Mouse (Mus musculus) kidney, embryonic 14.5 days (tissue): ENCODE results near the gene Tanc2. TPM values are rescaled to one million over a fixed set of nuclear protein-coding genes. Genes with fewer than 3 reads are reported as not detected.

Experiments
- ATAC-seq: fragments of 200-750 bp; cut with Nextera tagmentation; 2 replicates; pipeline ENCODE4 v1.8.0; 2017; ENCODE audit warnings: moderate number of reproducible peaks, mild to moderate bottlenecking, moderate TSS enrichment, moderate library complexity; ENCODE audit not compliant: low FRiP score, low TSS enrichment
- H3K27ac ChIP-seq: fragments of 300-500 bp; sonication (generic); 2 replicates; pipeline ENCODE4 v1.5.1; 2014; ENCODE audit warnings: low read depth, mild to moderate bottlenecking, low read length, moderate library complexity, mixed read lengths
- H3K27me3 ChIP-seq: fragments of 300-500 bp; sonication (generic); 2 replicates; pipeline ENCODE4 v1.6.1; 2014; ENCODE audit warnings: mild to moderate bottlenecking, low read length; ENCODE audit not compliant: control insufficient read depth, insufficient read depth
- H3K36me3 ChIP-seq: fragments of 300-500 bp; sonication (generic); 2 replicates; pipeline ENCODE4 v1.6.1; 2014; ENCODE audit warnings: low read length, mixed read lengths; ENCODE audit not compliant: control insufficient read depth, insufficient read depth
- H3K4me1 ChIP-seq: fragments of 300-500 bp; sonication (generic); 2 replicates; pipeline ENCODE4 v1.6.1; 2014; ENCODE audit warnings: low read length, mixed read lengths; ENCODE audit not compliant: control insufficient read depth, insufficient read depth
- H3K4me2 ChIP-seq: fragments of 300-500 bp; sonication (generic); replicated peaks from 2 replicates; pipeline ENCODE4 v1.6.1; 2014; ENCODE audit warnings: low read depth, mild to moderate bottlenecking, low read length
- H3K4me3 ChIP-seq: fragments of 300-500 bp; sonication (generic); 2 replicates; pipeline ENCODE4 v1.5.1; 2014; ENCODE audit warnings: mild to moderate bottlenecking, low read length
- H3K9ac ChIP-seq: fragments of 300-500 bp; sonication (generic); 2 replicates; pipeline ENCODE4 v1.6.1; 2014; ENCODE audit warnings: low read depth, mild to moderate bottlenecking, low read length, moderate library complexity
- H3K9me3 ChIP-seq: fragments of 300-500 bp; sonication (generic); 2 replicates; pipeline ENCODE4 v1.6.1; 2016; ENCODE audit warnings: low read length; ENCODE audit not compliant: control insufficient read depth
- WGBS: fragments of 180-500 bp; shearing (Covaris S2); extraction: QIAGEN DNeasy Blood & Tissue Kit; methylation state at CpG from one replicate; pipeline ENCODE4 v1.1.7; 2014; 5-methylcytosine and 5-hydroxymethylcytosine counted together
- polyA plus RNA-seq: library from polyadenylated mRNA; unstranded; fragments of >200 nt; fragmentation: Nextera tagmentation; extraction: Ambion mirVana; gene quantifications from 2 replicates; pipeline ENCODE4 v1.2.1, GENCODE M21; 2014

Tanc2 gene
- polyA plus RNA-seq, 1 experiment from 2014 or later, result 10.7 TPM

DNA sequence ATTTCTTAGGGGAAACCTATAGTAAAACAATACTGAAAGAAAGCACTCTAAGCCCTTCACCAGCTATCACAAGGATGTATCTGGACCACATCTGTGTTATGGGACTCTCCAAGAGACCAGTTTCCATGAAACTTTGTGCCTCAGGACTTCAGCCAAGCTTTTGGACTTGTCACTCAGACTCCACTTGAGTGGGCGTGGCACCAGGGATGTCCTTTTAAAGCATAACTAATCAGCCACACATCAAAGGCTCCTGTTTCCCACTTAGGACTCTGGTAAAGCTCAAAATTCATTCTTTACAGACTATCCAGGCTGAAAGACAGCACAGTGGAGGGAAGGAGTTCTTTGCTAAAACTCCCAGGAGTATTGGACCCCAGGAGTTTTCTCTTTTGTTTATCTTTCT lies 89.2 kb downstream of the Tanc2 start:
- WGBS, result 76% methylated on average over 1 of the region's 1 CpGs
- no peak overlapping the region for H3K4me3 ChIP-seq
- no peaks in the 10 kb centered on the region for H3K36me3 ChIP-seq

DNA sequence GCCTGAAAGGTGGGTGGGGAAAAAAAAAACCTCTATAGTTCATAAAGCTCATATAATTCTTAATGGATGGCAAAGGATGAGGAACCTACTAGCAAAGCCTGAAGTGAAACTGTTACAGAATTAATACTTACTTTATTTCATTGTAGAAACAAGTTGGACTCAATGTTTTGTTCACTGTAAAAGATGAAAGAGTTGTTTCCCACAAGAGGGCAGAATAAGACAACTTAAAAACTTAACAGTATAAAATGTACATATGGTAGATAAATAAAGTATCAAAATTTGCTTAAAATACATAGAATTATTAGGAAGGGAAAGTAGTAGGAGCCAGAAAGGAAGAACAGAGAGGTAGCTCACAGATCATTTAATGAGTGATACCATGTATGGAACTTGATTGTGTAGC lies 95.0 kb downstream of the Tanc2 start:
- H3K9ac ChIP-seq, result no peak overlapping the region
- H3K27me3 ChIP-seq, result no peaks in the 10 kb centered on the region
- H3K36me3 ChIP-seq, result no peaks in the 10 kb centered on the region
- H3K27ac ChIP-seq, result no peak overlapping the region
- H3K4me3 ChIP-seq, result no peak overlapping the region
- no peaks in the 10 kb centered on the region for H3K9me3 ChIP-seq
- H3K4me2 ChIP-seq, result no peak overlapping the region
- no peak for ATAC-seq
- H3K4me1 ChIP-seq, result no peaks in the 10 kb centered on the region

More for the DNA sequence above, 89.2 kb downstream of the Tanc2 start:
- Histone ChIP-seq H3K27me3 (no peaks in the 10 kb centered on the region), H3K9ac (no peak overlapping the region), H3K27ac (no peak overlapping the region), H3K9me3 (no peaks in the 10 kb centered on the region), H3K4me2 (no peak overlapping the region), H3K4me1 (no peaks in the 10 kb centered on the region)
- no peak for ATAC-seq

DNA sequence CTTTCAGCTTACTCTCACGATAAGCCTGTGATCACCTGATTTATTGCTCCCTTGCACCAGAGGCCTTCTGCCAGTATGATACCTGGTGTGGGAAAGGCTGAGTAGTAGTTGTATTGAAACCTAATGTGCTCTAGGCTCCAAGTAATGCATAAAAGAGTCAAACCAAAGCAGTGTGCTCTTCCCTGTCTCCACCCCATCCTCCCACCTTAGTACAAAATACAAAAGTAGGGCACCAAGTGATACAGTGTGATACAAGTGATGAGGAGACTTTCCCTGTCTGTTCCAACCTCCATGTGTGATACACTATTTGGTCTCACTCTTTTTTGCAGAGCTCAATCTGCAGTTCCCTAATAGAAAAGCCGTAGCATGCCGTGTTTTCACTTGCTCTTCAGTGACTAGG lies 110.7 kb downstream of the Tanc2 start:
- no peak for ATAC-seq
- H3K9ac ChIP-seq, result no peak overlapping the region
- no peaks in the 10 kb centered on the region for H3K36me3 ChIP-seq
- H3K27me3 ChIP-seq, result no peaks in the 10 kb centered on the region
- 0 out of 2 replicates have a peak, but pooled peaks cover 2% of the 10 kb centered on the region for H3K4me1 ChIP-seq
- H3K27ac ChIP-seq, result no peak overlapping the region
- WGBS, result 30% methylated on average over 3 of the region's 3 CpGs
- no peak overlapping the region for H3K4me3 ChIP-seq
- H3K4me2 ChIP-seq, result no peak overlapping the region
- no peaks in the 10 kb centered on the region for H3K9me3 ChIP-seq

GRCm38 (mm10) chr11:105719660-105720059 lies 129.9 kb downstream of the Tanc2 start:
- 44% methylated on average over 1 of the region's 1 CpGs for WGBS

DNA sequence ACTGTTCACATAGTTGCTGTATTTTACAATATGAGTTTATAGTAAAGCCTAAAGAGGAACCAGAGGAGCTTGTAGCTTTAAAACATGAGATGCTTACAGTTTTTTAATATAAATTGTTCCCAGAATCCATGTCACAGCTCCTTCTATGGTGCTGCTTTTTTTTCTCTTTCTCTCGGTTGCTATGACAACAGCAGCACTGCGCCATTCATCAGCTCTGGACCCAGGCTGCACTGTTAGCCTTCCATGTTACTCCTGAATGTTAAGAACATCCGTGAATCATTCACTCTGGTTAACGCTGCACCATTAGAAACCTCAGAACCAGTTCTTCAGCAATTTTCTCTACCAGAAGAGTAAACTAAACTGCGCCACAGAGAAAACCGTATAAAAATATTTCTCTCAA lies 141.8 kb downstream of the Tanc2 start:
- 77% methylated on average over 6 of the region's 6 CpGs for WGBS
- H3K4me1 ChIP-seq, result no peaks in the 10 kb centered on the region

More at GRCm38 (mm10) chr11:105719660-105720059, 129.9 kb downstream of the Tanc2 start:
- H3K9me3 ChIP-seq, result no peaks in the 10 kb centered on the region
- no peak for ATAC-seq
- no peaks in the 10 kb centered on the region for H3K36me3 ChIP-seq
- no peak overlapping the region for H3K9ac ChIP-seq
- H3K27me3 ChIP-seq, result no peaks in the 10 kb centered on the region
- no peak overlapping the region for H3K27ac ChIP-seq
- no peak overlapping the region for H3K4me2 ChIP-seq
- no peaks in the 10 kb centered on the region for H3K4me1 ChIP-seq
- no peak overlapping the region for H3K4me3 ChIP-seq

DNA sequence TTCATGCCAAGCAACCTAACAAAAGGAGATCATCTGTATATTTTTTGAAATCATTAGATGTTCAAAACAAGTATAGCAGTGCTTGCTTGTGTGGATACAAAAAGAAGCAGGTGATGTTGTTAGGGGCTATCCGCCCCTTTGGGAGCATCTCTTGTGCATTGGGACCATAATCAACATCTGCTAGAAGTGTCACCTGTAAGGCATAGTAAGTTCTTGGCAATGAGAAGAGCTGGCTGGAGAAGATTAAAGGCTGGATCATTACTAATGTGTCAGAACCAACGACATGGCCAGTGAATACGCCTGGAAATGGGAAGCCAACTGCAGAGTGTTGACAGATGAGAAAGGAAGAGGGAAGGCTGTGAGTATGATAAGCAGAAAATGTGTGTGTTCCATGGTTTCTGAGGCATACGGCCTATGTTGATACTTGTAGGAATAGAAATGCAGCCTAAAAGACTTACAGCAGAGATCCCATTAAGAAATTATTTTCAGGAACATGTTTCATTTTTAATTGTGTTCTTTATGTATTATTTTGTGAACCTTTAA lies 142.3 kb downstream of the Tanc2 start:
- H3K9me3 ChIP-seq, result no peaks in the 10 kb centered on the region
- H3K4me2 ChIP-seq, result no peak overlapping the region
- H3K27ac ChIP-seq, result no peak overlapping the region
- WGBS, result 64% methylated on average over 4 of the region's 4 CpGs
- H3K4me1 ChIP-seq, result no peaks in the 10 kb centered on the region
- H3K36me3 ChIP-seq, result no peaks in the 10 kb centered on the region
- H3K27me3 ChIP-seq, result no peaks in the 10 kb centered on the region
- no peak overlapping the region for H3K9ac ChIP-seq
- no peak overlapping the region for H3K4me3 ChIP-seq
- no peak for ATAC-seq

More for the DNA sequence above, 141.8 kb downstream of the Tanc2 start:
- Histone ChIP-seq H3K27ac (no peak overlapping the region), H3K36me3 (no peaks in the 10 kb centered on the region), H3K4me2 (no peak overlapping the region), H3K9ac (no peak overlapping the region), H3K9me3 (no peaks in the 10 kb centered on the region), H3K27me3 (no peaks in the 10 kb centered on the region), H3K4me3 (no peak overlapping the region)
- ATAC-seq, result no peak

DNA sequence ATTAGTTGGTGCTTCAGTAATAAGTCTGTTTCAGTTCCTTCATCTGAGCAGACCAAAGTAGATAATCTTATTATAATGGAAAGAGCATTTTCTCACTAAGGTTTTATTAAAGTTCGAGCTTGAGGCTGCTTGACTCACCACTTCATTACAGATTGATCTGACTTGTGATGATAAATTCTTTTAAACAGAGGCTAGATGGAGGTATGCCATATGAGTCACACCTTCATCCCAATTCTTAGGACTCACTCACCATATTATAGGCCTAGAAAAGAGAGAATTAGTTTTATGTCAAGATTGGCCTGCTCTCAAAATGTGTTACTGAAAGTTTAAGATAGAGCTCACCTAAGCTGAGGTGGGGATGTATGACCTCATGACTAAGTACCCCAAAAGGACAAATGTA lies 153.4 kb downstream of the Tanc2 start:
- Histone ChIP-seq H3K4me3 (no peak overlapping the region), H3K9ac (no peak overlapping the region), H3K27ac (no peak overlapping the region), H3K27me3 (no peaks in the 10 kb centered on the region), H3K36me3 (no peaks in the 10 kb centered on the region), H3K4me2 (no peak overlapping the region), H3K4me1 (no peaks in the 10 kb centered on the region), H3K9me3 (no peaks in the 10 kb centered on the region)
- WGBS, result 88% methylated on average over 1 of the region's 1 CpGs
- no peak for ATAC-seq

GRCm38 (mm10) chr11:105749297-105750071 lies 159.7 kb downstream of the Tanc2 start:
- H3K4me3 ChIP-seq, result no peak overlapping the region
- H3K4me1 ChIP-seq, result no peaks in the 10 kb centered on the region
- ATAC-seq, result no peak
- no peak overlapping the region for H3K27ac ChIP-seq
- no peak overlapping the region for H3K9ac ChIP-seq
- WGBS, result 74% methylated on average over 2 of the region's 2 CpGs
- H3K4me2 ChIP-seq, result no peak overlapping the region
- 0 out of 2 replicates have a peak, but pooled peaks cover 3% of the 10 kb centered on the region for H3K9me3 ChIP-seq
- no peaks in the 10 kb centered on the region for H3K36me3 ChIP-seq
- no peaks in the 10 kb centered on the region for H3K27me3 ChIP-seq

DNA sequence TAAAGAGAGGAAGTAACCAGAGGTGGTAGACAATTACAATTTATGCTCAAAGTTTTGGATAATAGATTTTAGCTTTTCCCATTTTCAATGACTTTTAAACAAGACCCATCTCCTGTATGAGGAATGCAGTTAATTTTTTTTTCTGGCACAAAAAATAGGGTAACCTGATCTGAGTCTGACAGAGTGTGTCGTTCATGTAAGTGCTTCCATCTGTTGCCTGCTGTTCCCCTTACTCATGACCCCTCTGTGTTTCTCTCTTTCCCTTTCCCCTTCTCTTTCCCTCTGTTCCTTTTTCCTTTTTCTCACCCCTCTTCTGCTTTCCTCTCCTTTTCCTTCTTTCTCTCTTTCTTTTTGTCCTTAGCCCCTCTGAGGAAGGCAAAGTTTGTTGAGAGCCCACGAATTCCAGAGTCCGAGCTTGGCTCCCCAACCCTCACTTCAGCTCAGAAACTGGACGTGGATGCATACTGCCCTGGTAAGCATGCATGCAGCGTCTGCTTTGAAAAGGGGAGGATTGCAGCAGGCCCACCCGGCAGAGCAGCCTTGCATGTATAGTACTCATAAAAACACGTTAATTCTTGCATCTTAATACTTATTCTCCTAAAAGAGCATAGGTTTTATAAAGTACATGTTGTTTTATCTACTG lies 168.9 kb downstream of the Tanc2 start:
- Histone ChIP-seq H3K9me3 (no peaks in the 10 kb centered on the region), H3K4me3 (no peak overlapping the region), H3K36me3 (no peaks in the 10 kb centered on the region), H3K27ac (no peak overlapping the region), H3K4me2 (no peak overlapping the region), H3K4me1 (no peaks in the 10 kb centered on the region), H3K27me3 (no peaks in the 10 kb centered on the region), H3K9ac (no peak overlapping the region)
- WGBS, result 34% methylated on average over 7 of the region's 7 CpGs
- ATAC-seq, result no peak
